Mouse (Mus musculus) central nervous system, embryonic 18 days (tissue): ENCODE data around the gene Rab33b. TPM values are rescaled to one million over a fixed set of nuclear protein-coding genes. Genes with fewer than 3 reads are reported as not detected.

Experiments
- polyA plus RNA-seq: library from polyadenylated mRNA; depleted of rRNA; stranded (reverse); fragments of >200 nt; gene quantifications from 2 replicates; pipeline ENCODE4 v1.2.3, GENCODE M21; 2012; rRNA removed

Rab33b gene
- 21.6 and 22.5 TPM in 2 replicates for polyA plus RNA-seq

GRCm38 (mm10) chr3:51483741-51484359 lies at the start of gene Rab33b:
TSS of gene Rab33b (plus strand) at chr3:51483920.

Other genes starting within 250 kb of the Rab33b start
- gene Elf2, start 143.3 kb upstream of the Rab33b start, polyA plus RNA-seq, result 46.0 and 46.6 TPM in 2 replicates
- gene Mgarp, start 87.2 kb upstream of the Rab33b start, polyA plus RNA-seq, result 0.49 and 0.90 TPM in 2 replicates
- 383 and 397 TPM in 2 replicates for gene Ndufc1, start 74.9 kb upstream of the Rab33b start, polyA plus RNA-seq
- gene Naa15, start 68.8 kb upstream of the Rab33b start, polyA plus RNA-seq, result 26.7 and 28.2 TPM in 2 replicates
- gene Setd7, start 77.0 kb downstream of the Rab33b start, polyA plus RNA-seq, result 13.4 and 14.6 TPM in 2 replicates
- 0.03 and 0.04 TPM in 2 replicates for gene Mgst2, start 176.4 kb downstream of the Rab33b start, polyA plus RNA-seq